Mouse (Mus musculus) fibroblast of lung, adult 2 months (primary cell): ENCODE results near the gene Svop.

ENCODE experiments used
- DNase-seq: peaks from one replicate; pipeline ENCODE4 v3.0.0-alpha.2; 2011; ENCODE audit warnings: low read depth

Svop gene

GRCm38 (mm10) chr5:114045134-114045533, 46.2 kb downstream of the Svop start:
- DNase-seq = peak; percentile 27

GRCm38 (mm10) chr5:114043800-114044199, 47.6 kb downstream of the Svop start:
- DNase-seq = no peak

DNA sequence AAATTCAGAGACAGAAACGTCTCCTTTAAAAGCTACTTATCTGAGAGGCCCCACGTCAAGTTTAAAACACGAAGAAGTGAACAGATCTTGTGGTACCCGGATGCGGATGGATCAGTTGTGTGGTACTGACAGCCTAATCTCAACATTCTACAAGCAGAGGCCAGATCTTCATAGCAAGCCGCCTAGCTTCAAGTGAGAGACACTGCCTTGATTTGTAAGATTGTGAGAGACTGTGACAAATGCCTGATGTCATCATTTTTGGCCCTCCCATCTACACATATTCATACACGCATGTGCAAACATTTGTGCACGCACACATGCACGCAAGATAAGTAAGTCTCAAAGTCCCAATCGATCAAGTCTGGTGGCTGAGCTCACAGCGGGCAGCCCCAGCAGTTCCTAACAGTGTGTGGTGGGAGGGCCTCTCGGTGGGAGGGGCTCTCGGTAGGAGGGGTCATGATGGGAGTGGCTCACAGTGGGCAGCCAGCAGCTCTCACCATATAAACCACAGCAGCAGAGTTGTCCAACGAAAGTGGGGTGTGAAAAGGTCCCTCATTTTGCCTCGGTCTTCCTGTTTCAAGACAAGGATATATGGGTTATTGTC, 49.9 kb downstream of the Svop start:
- DNase-seq = peak; percentile 14

GRCm38 (mm10) chr5:114040911-114041310, 50.5 kb downstream of the Svop start:
- no peak for DNase-seq

- no peak for DNase-seq
These were observed 50.9 kb downstream of the Svop start for GRCm38 (mm10) chr5:114040508-114040907.

GRCm38 (mm10) chr5:114035111-114035510, 56.3 kb downstream of the Svop start:
- no peak for DNase-seq

GRCm38 (mm10) chr5:114034393-114034792, 57.0 kb downstream of the Svop start:
- DNase-seq = no peak

DNA sequence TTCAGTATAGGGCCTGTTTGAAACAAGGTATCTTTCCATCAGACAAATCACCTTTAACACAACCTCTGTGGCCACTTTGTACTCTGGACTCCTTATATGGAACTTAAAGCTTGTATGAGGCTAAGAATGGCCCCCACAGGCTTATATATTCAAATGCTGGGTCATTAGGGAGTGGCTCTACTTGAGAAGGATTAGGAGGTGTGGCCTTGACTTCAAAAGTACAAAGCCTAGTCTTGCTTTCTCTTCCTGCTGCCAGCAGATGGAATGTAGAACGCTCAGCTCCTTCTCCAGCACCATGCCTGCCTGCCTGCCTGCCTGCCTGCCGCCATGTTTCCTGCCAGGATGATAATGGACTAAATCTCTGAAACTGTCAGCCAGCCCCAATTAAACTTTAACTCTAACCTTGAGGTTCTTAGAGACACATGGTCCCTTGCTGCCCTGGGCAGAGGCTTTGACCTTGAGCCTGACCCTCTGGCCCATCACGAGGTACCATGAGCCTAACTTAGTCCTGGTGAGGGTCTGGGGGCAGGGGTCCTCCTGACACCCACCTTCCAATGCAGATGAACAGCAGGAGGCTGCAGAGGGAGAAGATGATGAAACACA, 59.1 kb downstream of the Svop start:
- DNase-seq = no peak

DNA sequence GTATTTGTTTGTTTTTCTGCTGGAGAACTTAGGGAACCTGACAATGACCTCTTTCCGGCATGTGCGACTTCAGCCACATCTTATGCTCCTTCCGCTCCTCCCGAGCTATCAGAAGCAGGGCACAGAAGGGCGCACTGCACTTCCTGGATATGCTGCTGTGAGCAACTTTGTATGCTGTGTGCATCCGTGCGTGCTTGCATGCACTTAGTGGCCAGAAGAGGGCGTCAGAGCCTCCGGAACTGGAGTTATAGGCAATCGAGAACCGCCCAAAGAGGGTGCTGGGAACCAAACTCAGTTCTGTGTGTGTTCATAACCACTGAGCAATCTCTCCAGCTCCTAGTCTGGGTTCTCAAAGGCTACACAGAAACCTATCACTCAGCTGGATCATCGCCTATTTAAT, 60.7 kb downstream of the Svop start:
- DNase-seq = no peak

DNA sequence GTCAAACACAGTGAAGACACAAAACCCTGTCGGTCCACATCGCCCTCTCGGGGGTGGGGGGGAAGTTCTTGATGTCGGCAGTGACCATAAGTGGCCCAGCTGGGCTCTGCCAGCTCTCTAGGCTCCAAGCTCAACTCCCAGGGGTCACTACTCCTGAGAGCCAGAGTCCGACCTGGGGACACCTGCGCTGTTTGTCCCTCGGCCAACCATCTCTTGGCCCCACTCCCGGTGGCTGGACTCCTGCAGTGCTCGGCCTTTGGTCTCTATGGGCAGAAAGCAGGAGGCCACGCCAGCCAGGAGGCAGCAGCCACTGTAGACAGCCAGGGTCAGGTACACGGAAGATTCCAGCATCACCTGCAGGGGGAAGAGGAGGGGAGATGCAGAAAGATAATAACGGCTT, 63.3 kb downstream of the Svop start:
- no peak for DNase-seq

DNA sequence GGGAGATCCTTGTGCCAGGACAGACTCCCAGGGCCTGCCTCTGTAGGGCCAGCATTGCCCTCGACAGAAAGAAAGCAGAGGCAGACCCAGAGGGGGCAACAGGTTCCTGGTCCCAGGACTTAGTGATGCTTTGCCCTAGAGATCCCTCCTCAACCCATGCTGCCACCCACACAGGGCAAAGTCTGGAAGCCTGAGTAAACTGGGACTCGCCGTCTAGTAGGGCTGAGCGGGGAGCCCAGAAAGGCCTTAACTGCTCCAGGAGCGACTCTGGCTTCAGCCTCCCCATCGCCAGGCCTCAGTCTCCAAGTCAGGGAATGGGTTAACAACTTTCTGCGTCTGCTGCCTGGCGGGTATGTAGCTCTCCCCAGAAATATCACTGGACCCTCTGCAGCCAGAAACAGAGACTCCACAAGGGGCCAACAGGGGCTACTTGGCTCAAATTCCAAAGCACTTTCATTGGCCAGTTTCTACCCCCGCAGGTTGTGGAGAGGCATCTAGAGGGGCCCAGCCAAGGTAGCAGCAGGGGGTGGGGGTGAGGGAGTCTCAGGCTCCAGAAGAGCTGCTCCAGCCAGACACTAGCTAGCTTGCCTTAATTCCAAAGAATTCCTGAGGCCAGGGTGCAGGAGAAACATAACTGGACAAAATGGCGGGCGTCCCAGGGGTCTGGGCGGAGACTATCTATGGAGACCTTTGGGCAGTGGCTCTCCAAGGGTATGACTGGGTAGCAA, 64.0 kb downstream of the Svop start:
- no peak for DNase-seq

DNA sequence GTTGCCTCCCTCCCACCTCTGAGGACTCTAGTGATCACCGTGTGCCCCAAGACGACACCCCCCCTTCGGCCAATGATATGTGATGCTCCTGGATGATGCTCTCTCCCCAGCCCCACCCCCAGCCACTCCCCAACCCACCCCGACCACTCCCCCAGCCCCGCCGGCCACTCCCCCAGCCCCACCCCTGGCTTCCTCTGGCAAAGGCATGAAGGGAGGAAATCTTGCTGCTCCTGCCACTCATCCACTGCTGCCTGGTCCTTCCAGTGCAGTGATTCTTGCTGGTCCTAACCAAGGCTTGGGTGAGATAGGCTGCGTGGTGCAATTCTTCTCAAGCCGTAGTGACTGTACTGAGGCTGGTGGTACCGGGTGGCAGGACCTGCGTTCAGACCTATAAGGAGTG, 66.5 kb downstream of the Svop start:
- no peak for DNase-seq

GRCm38 (mm10) chr5:114024390-114024789, 67.0 kb downstream of the Svop start:
- no peak for DNase-seq

GRCm38 (mm10) chr5:114015121-114015520, 76.2 kb downstream of the Svop start:
- no peak for DNase-seq

GRCm38 (mm10) chr5:114009049-114009448, 82.3 kb downstream of the Svop start:
- no peak for DNase-seq

DNA sequence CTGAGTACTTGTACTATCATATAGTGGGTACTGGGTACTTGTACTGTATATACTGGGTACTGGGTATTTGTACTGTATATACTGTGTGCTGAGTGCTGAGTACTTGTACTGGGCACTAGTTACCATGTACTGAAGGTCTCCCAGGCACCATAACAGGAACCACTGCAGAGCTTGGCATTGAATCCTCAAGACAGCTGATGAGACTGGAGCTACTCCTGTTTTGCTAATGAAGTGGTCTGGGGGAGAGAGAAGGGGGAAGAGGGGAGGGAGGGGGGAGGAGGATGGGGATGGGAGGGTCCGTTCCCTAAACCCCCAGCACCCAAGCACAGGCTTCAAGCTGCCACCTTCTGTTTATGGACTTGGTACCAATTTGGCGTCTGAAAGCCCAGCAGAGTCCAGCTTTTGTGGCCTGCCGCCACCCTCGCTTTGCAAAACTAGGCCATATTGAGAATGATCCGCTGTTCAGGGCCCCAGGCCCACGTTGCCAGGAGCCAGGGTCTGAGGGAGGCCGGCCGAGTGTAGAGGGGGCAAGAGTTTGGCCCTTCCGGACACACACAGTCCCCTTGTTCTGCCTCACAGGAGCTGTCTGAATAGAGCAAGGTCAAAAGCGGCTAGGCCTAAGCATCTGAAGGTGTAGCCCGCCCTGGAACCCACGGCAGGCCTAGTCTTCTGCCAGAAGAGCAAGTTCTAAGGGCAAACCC, 83.5 kb downstream of the Svop start:
- DNase-seq = no peak

GRCm38 (mm10) chr5:114006974-114007373, 84.4 kb downstream of the Svop start:
- no peak for DNase-seq

DNA sequence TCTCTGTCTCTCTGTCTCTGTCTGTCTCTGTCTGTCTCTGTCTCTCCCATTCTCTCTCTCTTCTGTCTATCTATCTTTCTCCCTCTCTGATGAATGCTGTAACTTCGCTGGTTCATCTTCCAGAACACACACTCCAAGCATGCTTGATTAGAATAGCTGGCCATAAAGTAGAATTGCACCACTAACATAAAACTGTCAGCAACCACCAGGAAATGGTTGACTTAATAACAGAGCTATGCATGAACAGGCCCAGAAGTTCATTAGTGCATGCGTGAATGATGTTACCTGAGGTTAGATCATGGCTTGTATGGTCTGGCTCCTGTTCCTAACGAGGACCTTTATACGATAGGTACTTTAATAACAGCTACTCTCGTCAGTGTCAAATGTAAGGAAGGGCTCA, 86.3 kb downstream of the Svop start:
- DNase-seq = no peak

GRCm38 (mm10) chr5:114004573-114004972, 86.8 kb downstream of the Svop start:
- DNase-seq = no peak

- DNase-seq = no peak
These were observed 87.8 kb downstream of the Svop start, which contains the start of gene Dao for GRCm38 (mm10) chr5:114003542-114003941. Dao (plus strand) TSS chr5:114003703.

DNA sequence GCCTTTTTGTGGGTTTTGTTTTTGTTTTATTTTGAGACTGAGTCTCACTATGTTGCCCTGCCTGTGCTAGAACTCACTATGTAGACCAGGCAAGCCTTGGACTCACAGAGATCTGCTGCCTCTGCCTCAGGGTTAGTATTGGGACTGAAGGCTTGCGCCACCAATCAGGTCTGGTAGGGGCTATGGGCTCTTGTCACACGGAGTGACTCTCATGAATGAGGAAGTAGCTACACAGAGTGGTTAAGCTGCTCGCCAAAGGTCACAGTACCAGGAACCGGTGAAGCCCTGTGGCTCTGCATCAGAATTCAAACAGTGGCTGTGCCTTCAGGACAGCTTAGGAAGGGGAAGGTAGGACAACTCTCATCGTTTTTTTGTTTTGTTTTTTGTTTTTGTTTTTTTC, 92.0 kb downstream of the Svop start:
- DNase-seq = no peak

GRCm38 (mm10) chr5:113996458-113996857, 94.9 kb downstream of the Svop start:
- DNase-seq = no peak
